Mouse (Mus musculus) E14TG2a.4 (cell line): ENCODE data around the gene Pllp.

Source experiments
- CTCF ChIP-seq: conservative IDR thresholded peaks from 2 replicates; pipeline ENCODE4 v1.5.1; 2014; ENCODE audit warnings: low read length
- NANOG ChIP-seq: IDR thresholded peaks from 2 replicates; pipeline ENCODE4 v1.6.1; 2014; ENCODE audit warnings: borderline replicate concordance, low read length, mixed read lengths

- TF ChIP-seq CTCF (no peak), NANOG (no peak)
These were observed 19.8 kb upstream of the Pllp start for GRCm38 (mm10) chr8:94715871-94716270.
